ENCODE assay signal across 8 mouse cellular contexts in the genomic region with DNA sequence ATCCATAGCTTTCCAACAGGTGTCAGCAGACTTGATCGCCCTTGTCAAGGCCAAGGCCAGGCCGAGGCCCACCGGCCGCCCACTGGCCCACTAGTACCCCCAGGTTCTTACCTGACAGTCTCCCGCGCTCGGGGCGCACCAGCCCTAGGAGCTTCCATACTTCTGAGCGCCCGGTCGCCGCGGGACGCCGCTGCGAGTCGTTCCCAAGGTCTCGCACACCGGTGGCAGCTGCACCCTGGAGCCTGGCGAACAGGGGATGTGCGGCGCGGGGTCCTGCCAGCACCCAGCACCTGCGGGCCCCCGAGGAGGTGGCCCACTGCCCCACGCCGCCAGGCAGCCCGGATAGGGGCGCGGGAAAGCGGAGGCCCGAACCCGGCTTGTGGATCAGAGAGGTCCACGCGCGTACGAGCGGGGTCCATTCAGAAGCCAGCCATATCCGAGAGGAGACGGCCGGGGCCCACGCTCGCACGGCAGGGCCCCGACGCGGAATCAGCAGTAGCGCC. TPM values are rescaled to one million over a fixed set of nuclear protein-coding genes. Genes with fewer than 3 reads are reported as not detected.
A peak's percentile ranks its signal among the peaks of the same experiment; 100 is the strongest.
DNase-seq lines count a peak whose midpoint lies in the region; ATAC-seq and TF ChIP-seq lines count a peak whose summit lies in the region.

No protein-coding gene starts in this region.

- DNase-seq in frontal cortex, adult 2 months (ENCODE audit: extremely low spot score in 1 of 2, low spot score in 1 of 2): no peak
- DNase-seq in 3T3-L1 (ENCODE audit: low read depth, low spot score): peak; percentile 37
- DNase-seq in brain, embryonic 14.5 days (ENCODE audit: low read depth): peak; percentile 35
- peak; percentile 71 for DNase-seq in limb, embryonic 10.5 days (ENCODE audit: low spot score)
- peak; percentile 34 for DNase-seq in thymus, postnatal 14 days

- peak overlapping the region; percentile 96 for H3K9ac ChIP-seq in heart, embryonic 14.5 days (ENCODE audit: low read length)
- H3K9ac ChIP-seq in neural tube, embryonic 12.5 days: peak overlapping the region; percentile 80

- no peaks in the 10 kb centered on the region for H3K9me3 ChIP-seq in heart, embryonic 14.5 days (ENCODE audit: control insufficient read depth, low read length)
- no peaks in the 10 kb centered on the region for H3K9me3 ChIP-seq in limb, embryonic 10.5 days (replicated peaks)
- H3K9me3 ChIP-seq in neural tube, embryonic 12.5 days: no peaks in the 10 kb centered on the region

- H3K27ac ChIP-seq in heart, embryonic 14.5 days (replicated peaks in 1 of 2; ENCODE audit: control insufficient read depth in 1 of 2, insufficient read depth in 1 of 2, low read depth in 2 of 2, low read length in 2 of 2): peak overlapping the region; percentile 57 to 84
- peak overlapping the region; percentile 93 for H3K27ac ChIP-seq in limb, embryonic 10.5 days
- peak overlapping the region; percentile 37; the same call in 1 of the 2 replicates for H3K27ac ChIP-seq in neural tube, embryonic 12.5 days

- peak; percentile 56 for ATAC-seq in frontal cortex, adult (ENCODE audit: low TSS enrichment)
- ATAC-seq in heart, embryonic 14.5 days (ENCODE audit: insufficient number of reproducible peaks, insufficient read depth, low FRiP score, low read depth): peak; percentile 10; the same call in 1 of the 2 replicates
- ATAC-seq in neural tube, embryonic 12.5 days (ENCODE audit: low FRiP score, low read depth): peak; percentile 38

- no peak for TF ChIP-seq POLR2A in brain, embryonic 14.5 days (IDR thresholded peaks at IDR 0.05; ENCODE audit: borderline replicate concordance, extremely low read depth, insufficient read depth, insufficient read length, poor library complexity, severe bottlenecking)

- H3K4me1 ChIP-seq in heart, embryonic 14.5 days (ENCODE audit: control insufficient read depth in 2 of 2, insufficient read depth in 2 of 2, low read length in 2 of 2): peaks cover 25 to 31% of the 10 kb centered on the region in 2 experiments
- peaks cover 26% of the 10 kb centered on the region for H3K4me1 ChIP-seq in limb, embryonic 10.5 days
- peaks cover 10% of the 10 kb centered on the region for H3K4me1 ChIP-seq in neural tube, embryonic 12.5 days

- peak overlapping the region; percentile 94 for H3K4me2 ChIP-seq in heart, embryonic 14.5 days (ENCODE audit: low read length)
- peak overlapping the region; percentile 96 for H3K4me2 ChIP-seq in neural tube, embryonic 12.5 days (replicated peaks)

- peak overlapping the region; percentile 77 to 93 for H3K4me3 ChIP-seq in heart, embryonic 14.5 days (ENCODE audit: control insufficient read depth in 1 of 2, insufficient read depth in 1 of 2, low read depth in 1 of 2, low read length in 2 of 2)
- peak overlapping the region; percentile 77 for H3K4me3 ChIP-seq in limb, embryonic 10.5 days
- H3K4me3 ChIP-seq in neural tube, embryonic 12.5 days: peak overlapping the region; percentile 82

- H3K27me3 ChIP-seq in heart, embryonic 14.5 days (ENCODE audit: control insufficient read depth, insufficient read depth, low read length): no peaks in the 10 kb centered on the region
- H3K27me3 ChIP-seq in limb, embryonic 10.5 days (ENCODE audit: low read depth, poor library complexity, severe bottlenecking): no peaks in the 10 kb centered on the region
- no peaks in the 10 kb centered on the region for H3K27me3 ChIP-seq in neural tube, embryonic 12.5 days (replicated peaks)

- no peaks in the 10 kb centered on the region for H3K36me3 ChIP-seq in heart, embryonic 14.5 days (ENCODE audit: control insufficient read depth, insufficient read depth, low read length)
- no peaks in the 10 kb centered on the region for H3K36me3 ChIP-seq in limb, embryonic 10.5 days
- no peaks in the 10 kb centered on the region for H3K36me3 ChIP-seq in neural tube, embryonic 12.5 days

- under 1% methylated on average over 48 of the region's 48 CpGs for WGBS in heart, embryonic 14.5 days
- WGBS in limb, embryonic 10.5 days: under 1% methylated on average over 47 of the region's 48 CpGs
- WGBS in neural tube, embryonic 12.5 days: under 1% methylated on average over 48 of the region's 48 CpGs

- no peak for TF ChIP-seq CTCF in brain, embryonic 14.5 days (IDR thresholded peaks at IDR 0.05; ENCODE audit: borderline replicate concordance, extremely low read depth, insufficient read depth, insufficient read length)

RNA-seq across cellular contexts. Expression of a gene that starts 0.6 kb away (rescaled TPM):
- polyA plus RNA-seq in frontal cortex, adult 2 months (2012; rRNA removed): 14.5 and 18.4 TPM in 2 replicates
- polyA plus RNA-seq in brain, embryonic 14.5 days (2012; rRNA removed): 16.0 and 19.5 TPM in 2 replicates
- 21.5 and 21.9 TPM in 2 replicates for polyA plus RNA-seq in heart, embryonic 14.5 days (2014; fragmentation: Nextera tagmentation; extraction: Ambion mirVana)
- 19.3 and 20.3 TPM in 2 replicates for polyA plus RNA-seq in limb, embryonic 10.5 days (2016; fragmentation: Nextera tagmentation; extraction: Ambion mirVana)
- polyA plus RNA-seq in neural tube, embryonic 12.5 days (2016; fragmentation: Nextera tagmentation; extraction: Ambion mirVana): 19.5 and 19.9 TPM in 2 replicates

RNA-seq across cellular contexts. Expression of a gene that starts 33.3 kb away (rescaled TPM):
- polyA plus RNA-seq in frontal cortex, adult 2 months (2012; rRNA removed): 20.2 and 20.5 TPM in 2 replicates
- 20.9 and 23.2 TPM in 2 replicates for polyA plus RNA-seq in brain, embryonic 14.5 days (2012; rRNA removed)
- 24.2 and 24.9 TPM in 2 replicates for polyA plus RNA-seq in heart, embryonic 14.5 days (2014; fragmentation: Nextera tagmentation; extraction: Ambion mirVana)
- 60.4 and 61.9 TPM in 2 replicates for polyA plus RNA-seq in limb, embryonic 10.5 days (2016; fragmentation: Nextera tagmentation; extraction: Ambion mirVana)
- polyA plus RNA-seq in neural tube, embryonic 12.5 days (2016; fragmentation: Nextera tagmentation; extraction: Ambion mirVana): 38.5 and 39.8 TPM in 2 replicates

RNA-seq across cellular contexts. Expression of a gene that starts 38.9 kb away (rescaled TPM):
- 15.2 and 17.7 TPM in 2 replicates for polyA plus RNA-seq in frontal cortex, adult 2 months (2012; rRNA removed)
- 27.9 and 34.1 TPM in 2 replicates for polyA plus RNA-seq in brain, embryonic 14.5 days (2012; rRNA removed)
- polyA plus RNA-seq in heart, embryonic 14.5 days (2014; fragmentation: Nextera tagmentation; extraction: Ambion mirVana): 28.5 and 29.7 TPM in 2 replicates
- polyA plus RNA-seq in limb, embryonic 10.5 days (2016; fragmentation: Nextera tagmentation; extraction: Ambion mirVana): 49.7 and 52.8 TPM in 2 replicates
- polyA plus RNA-seq in neural tube, embryonic 12.5 days (2016; fragmentation: Nextera tagmentation; extraction: Ambion mirVana): 34.6 and 35.1 TPM in 2 replicates

RNA-seq across cellular contexts. Expression of a gene that starts 39.0 kb away (rescaled TPM):
- 4.6 and 5.5 TPM in 2 replicates for polyA plus RNA-seq in frontal cortex, adult 2 months (2012; rRNA removed)
- 8.3 and 9.6 TPM in 2 replicates for polyA plus RNA-seq in brain, embryonic 14.5 days (2012; rRNA removed)
- polyA plus RNA-seq in heart, embryonic 14.5 days (2014; fragmentation: Nextera tagmentation; extraction: Ambion mirVana): 4.3 and 4.4 TPM in 2 replicates
- 8.4 and 8.9 TPM in 2 replicates for polyA plus RNA-seq in limb, embryonic 10.5 days (2016; fragmentation: Nextera tagmentation; extraction: Ambion mirVana)
- 5.0 and 5.5 TPM in 2 replicates for polyA plus RNA-seq in neural tube, embryonic 12.5 days (2016; fragmentation: Nextera tagmentation; extraction: Ambion mirVana)

Comparison
In these comparisons a context has a peak if more than half of its experiments do, and no peak if none do; other contexts are left out.
1. DNase-seq: peak in 3T3-L1 (single experiment), brain, embryonic 14.5 days (single experiment), limb, embryonic 10.5 days (single experiment) and thymus, postnatal 14 days (single experiment); none in frontal cortex, adult 2 months (0 of 2).
2. H3K27ac ChIP-seq: peak in every context shown above with its lines; median percentile 93 in limb, embryonic 10.5 days; 70 in heart, embryonic 14.5 days; 37 in neural tube, embryonic 12.5 days.
3. Peak in every context shown above with its lines, with median percentiles within 50 percentile points of each other: ATAC-seq and H3K4me3 ChIP-seq.